Mouse (Mus musculus): ENCODE results near the gene Dpp9. TPM values are rescaled to one million over a fixed set of nuclear protein-coding genes. Genes with fewer than 3 reads are reported as not detected.

Gene Dpp9
- polyA plus RNA-seq (2014; fragmentation: Illumina TruSeq; extraction: RNeasy Lipid Tissue Mini Kit (QIAGEN cat#74804); ENCODE audit: low read depth, low replicate concordance), result 0.28 TPM

GRCm38 (mm10) chr17:56218377-56219191 lies at the start of gene Dpp9:
Dpp9 (minus strand) TSS chr17:56218905.

GRCm38 (mm10) chr17:56256239-56256881 lies 37.7 kb upstream of the Dpp9 start, which contains the start of gene Fem1a:
Fem1a (plus strand) TSS chr17:56256810.

GRCm38 (mm10) chr17:56183658-56184103 lies 35.0 kb downstream of the Dpp9 start, which contains the start of gene Mydgf:
Mydgf (minus strand) TSS chr17:56183920.

GRCm38 (mm10) chr17:56162231-56162774 lies 56.4 kb downstream of the Dpp9 start, which contains the start of gene Tnfaip8l1:
Tnfaip8l1 (plus strand) TSS chr17:56162477.

GRCm38 (mm10) chr17:56139858-56140595 lies 78.7 kb downstream of the Dpp9 start, which contains the start of gene Sema6b:
Sema6b (minus strand) TSS chr17:56140343.

Other genes starting within 250 kb of the Dpp9 start
- not detected for gene Shd, start 248.4 kb downstream of the Dpp9 start, polyA plus RNA-seq (2014; fragmentation: Illumina TruSeq; extraction: RNeasy Lipid Tissue Mini Kit (QIAGEN cat#74804); ENCODE audit: low read depth, low replicate concordance)
- not detected for gene Fsd1, start 232.4 kb downstream of the Dpp9 start, polyA plus RNA-seq (2014; fragmentation: Illumina TruSeq; extraction: RNeasy Lipid Tissue Mini Kit (QIAGEN cat#74804); ENCODE audit: low read depth, low replicate concordance)
- 13.5 TPM for gene Stap2, start 213.3 kb downstream of the Dpp9 start, polyA plus RNA-seq (2014; fragmentation: Illumina TruSeq; extraction: RNeasy Lipid Tissue Mini Kit (QIAGEN cat#74804); ENCODE audit: low read depth, low replicate concordance)
- gene Mpnd, start 213.2 kb downstream of the Dpp9 start, polyA plus RNA-seq (2014; fragmentation: Illumina TruSeq; extraction: RNeasy Lipid Tissue Mini Kit (QIAGEN cat#74804); ENCODE audit: low read depth, low replicate concordance), result not detected
- 0.79 TPM for gene Sh3gl1, start 182.3 kb downstream of the Dpp9 start, polyA plus RNA-seq (2014; fragmentation: Illumina TruSeq; extraction: RNeasy Lipid Tissue Mini Kit (QIAGEN cat#74804); ENCODE audit: low read depth, low replicate concordance)
- 0.44 TPM for gene Chaf1a, start 178.5 kb downstream of the Dpp9 start, polyA plus RNA-seq (2014; fragmentation: Illumina TruSeq; extraction: RNeasy Lipid Tissue Mini Kit (QIAGEN cat#74804); ENCODE audit: low read depth, low replicate concordance)
- gene Ubxn6, start 143.9 kb downstream of the Dpp9 start, polyA plus RNA-seq (2014; fragmentation: Illumina TruSeq; extraction: RNeasy Lipid Tissue Mini Kit (QIAGEN cat#74804); ENCODE audit: low read depth, low replicate concordance), result 23.9 TPM
- gene Hdgfl2, start 139.3 kb downstream of the Dpp9 start, polyA plus RNA-seq (2014; fragmentation: Illumina TruSeq; extraction: RNeasy Lipid Tissue Mini Kit (QIAGEN cat#74804); ENCODE audit: low read depth, low replicate concordance), result 2.7 TPM
- 1.4 TPM for gene Plin4, start 109.1 kb downstream of the Dpp9 start, polyA plus RNA-seq (2014; fragmentation: Illumina TruSeq; extraction: RNeasy Lipid Tissue Mini Kit (QIAGEN cat#74804); ENCODE audit: low read depth, low replicate concordance)
- not detected for gene Plin5, start 101.3 kb downstream of the Dpp9 start, polyA plus RNA-seq (2014; fragmentation: Illumina TruSeq; extraction: RNeasy Lipid Tissue Mini Kit (QIAGEN cat#74804); ENCODE audit: low read depth, low replicate concordance)
- not detected for gene Lrg1, start 96.9 kb downstream of the Dpp9 start, polyA plus RNA-seq (2014; fragmentation: Illumina TruSeq; extraction: RNeasy Lipid Tissue Mini Kit (QIAGEN cat#74804); ENCODE audit: low read depth, low replicate concordance)
- not detected for gene Sema6b, start 78.6 kb downstream of the Dpp9 start, polyA plus RNA-seq (2014; fragmentation: Illumina TruSeq; extraction: RNeasy Lipid Tissue Mini Kit (QIAGEN cat#74804); ENCODE audit: low read depth, low replicate concordance)
- gene Tnfaip8l1, start 56.4 kb downstream of the Dpp9 start, polyA plus RNA-seq (2014; fragmentation: Illumina TruSeq; extraction: RNeasy Lipid Tissue Mini Kit (QIAGEN cat#74804); ENCODE audit: low read depth, low replicate concordance), result 2.0 TPM
- gene Mydgf, start 35.0 kb downstream of the Dpp9 start, polyA plus RNA-seq (2014; fragmentation: Illumina TruSeq; extraction: RNeasy Lipid Tissue Mini Kit (QIAGEN cat#74804); ENCODE audit: low read depth, low replicate concordance), result 13.5 TPM
- gene Fem1a, start 37.9 kb upstream of the Dpp9 start, polyA plus RNA-seq (2014; fragmentation: Illumina TruSeq; extraction: RNeasy Lipid Tissue Mini Kit (QIAGEN cat#74804); ENCODE audit: low read depth, low replicate concordance), result 3.3 TPM
- gene Ticam1, start 57.9 kb upstream of the Dpp9 start, polyA plus RNA-seq (2014; fragmentation: Illumina TruSeq; extraction: RNeasy Lipid Tissue Mini Kit (QIAGEN cat#74804); ENCODE audit: low read depth, low replicate concordance), result 0.69 TPM
- gene Plin3, start 74.0 kb upstream of the Dpp9 start, polyA plus RNA-seq (2014; fragmentation: Illumina TruSeq; extraction: RNeasy Lipid Tissue Mini Kit (QIAGEN cat#74804); ENCODE audit: low read depth, low replicate concordance), result 22.0 TPM
- not detected for gene Arrdc5, start 81.4 kb upstream of the Dpp9 start, polyA plus RNA-seq (2014; fragmentation: Illumina TruSeq; extraction: RNeasy Lipid Tissue Mini Kit (QIAGEN cat#74804); ENCODE audit: low read depth, low replicate concordance)
- 6.8 TPM for gene Uhrf1, start 84.4 kb upstream of the Dpp9 start, polyA plus RNA-seq (2014; fragmentation: Illumina TruSeq; extraction: RNeasy Lipid Tissue Mini Kit (QIAGEN cat#74804); ENCODE audit: low read depth, low replicate concordance)
- 1.4 TPM for gene Kdm4b, start 107.2 kb upstream of the Dpp9 start, polyA plus RNA-seq (2014; fragmentation: Illumina TruSeq; extraction: RNeasy Lipid Tissue Mini Kit (QIAGEN cat#74804); ENCODE audit: low read depth, low replicate concordance)